Mouse (Mus musculus) liver, postnatal 0 days (tissue): ENCODE measurements around the gene Olfr1009.

Experiments used
- CTCF ChIP-seq: sonication (generic); IDR thresholded peaks from 2 replicates; pipeline ENCODE4 v1.5.1; 2016; ENCODE audit warnings: antibody characterized with exemption, low read depth
- EP300 ChIP-seq: IDR thresholded peaks from 2 replicates; pipeline ENCODE4 v1.6.1; 2016; ENCODE audit warnings: antibody characterized with exemption, low read depth, mild to moderate bottlenecking

- no peak for TF ChIP-seq CTCF
- no peak for TF ChIP-seq EP300
Measured at GRCm38 (mm10) chr2:85689131-85689530, 26.1 kb upstream of the Olfr1009 start, which contains the start of gene Olfr1008.
